Mouse (Mus musculus) left cerebral cortex, adult 11 months (tissue): ENCODE results near the gene Rhoa.
"Not testable (repeated sequence)": the region's sequence is repeated elsewhere in the genome, so short reads cannot be mapped to it uniquely, and the experiment has no call there.

ENCODE experiments used
- DNase-seq: peaks from one replicate; pipeline ENCODE4 v3.0.0; 2022; ENCODE audit warnings: low spot score

Rhoa gene

DNA sequence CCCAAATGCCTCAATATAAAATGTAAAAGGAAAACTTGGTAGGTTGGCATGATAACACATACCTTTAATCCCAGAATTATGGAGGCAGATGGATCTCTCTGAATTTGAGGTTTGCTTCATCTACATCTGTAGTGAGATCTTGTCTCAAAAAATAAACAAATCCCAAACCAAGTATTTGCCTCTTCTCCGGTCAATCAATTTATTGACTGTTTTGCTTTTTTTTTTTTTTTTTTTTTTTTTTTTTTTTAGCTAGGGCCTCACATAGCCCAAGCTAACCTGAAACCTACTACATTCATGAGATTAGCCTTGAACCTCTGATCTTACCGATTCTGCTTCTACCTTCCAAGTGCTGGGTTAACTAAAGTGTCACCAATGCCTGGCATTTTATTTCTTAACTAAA is 16.6 kb upstream of the Rhoa start:
- DNase-seq = no peak

DNA sequence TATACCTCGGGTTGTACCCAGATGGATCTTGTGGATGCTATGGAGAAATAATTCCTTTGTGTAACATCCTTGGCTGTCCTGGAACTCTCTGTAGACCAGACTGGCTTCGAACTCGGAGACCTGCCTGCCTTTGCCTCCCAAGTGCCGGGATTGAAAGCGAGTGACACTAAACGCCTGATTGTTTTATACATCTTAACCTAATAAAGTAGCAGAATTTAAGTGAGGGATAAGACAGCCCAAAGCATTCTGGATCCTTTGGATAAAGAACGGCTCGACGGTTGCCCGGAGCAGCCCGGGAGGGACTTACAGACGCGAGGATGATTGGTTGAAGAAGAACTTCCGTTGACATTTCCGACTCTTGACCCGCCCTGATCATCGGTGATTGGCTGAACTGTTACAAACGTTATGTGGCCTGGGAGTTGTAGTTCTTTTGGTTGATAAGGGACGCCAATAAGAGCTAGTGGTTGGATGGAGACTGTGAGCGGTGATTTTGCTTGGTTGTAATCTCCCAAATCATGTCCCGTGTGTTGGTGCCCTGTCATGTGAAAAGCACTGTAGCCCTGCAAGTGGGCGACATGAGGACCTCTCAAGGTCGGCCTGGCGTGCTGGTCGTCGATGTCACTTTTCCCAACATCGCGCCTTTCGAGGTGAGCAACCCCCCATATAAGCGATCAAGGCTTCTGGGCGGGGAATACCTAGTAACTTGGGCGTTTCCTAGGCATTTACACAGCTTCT is 15.7 kb upstream of the Rhoa start, which contains the start of gene Nicn1:
TSS of gene Nicn1 (plus strand) at position 414 of the 735 bp plus-strand sequence.
- DNase-seq = peak; percentile 94

DNA sequence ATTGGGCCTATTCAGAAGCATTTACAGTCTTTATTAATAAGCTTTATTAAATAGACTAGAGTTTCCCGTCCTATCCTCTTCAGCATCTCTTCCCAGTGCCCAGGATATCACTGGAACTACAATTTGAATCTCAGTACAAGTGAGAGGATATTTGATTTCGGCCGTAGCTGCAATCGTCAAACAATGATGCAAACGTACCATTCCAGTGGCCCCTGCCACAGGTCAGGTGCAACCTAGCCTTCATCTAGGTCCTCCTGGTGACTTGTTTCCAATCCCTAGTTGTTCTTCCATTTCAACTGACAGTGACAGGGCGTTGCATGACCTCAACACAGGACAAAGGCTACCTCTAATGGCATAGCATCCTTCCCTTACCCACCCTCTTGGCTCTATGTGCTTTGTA is 15.2 kb upstream of the Rhoa start:
- no peak for DNase-seq

DNA sequence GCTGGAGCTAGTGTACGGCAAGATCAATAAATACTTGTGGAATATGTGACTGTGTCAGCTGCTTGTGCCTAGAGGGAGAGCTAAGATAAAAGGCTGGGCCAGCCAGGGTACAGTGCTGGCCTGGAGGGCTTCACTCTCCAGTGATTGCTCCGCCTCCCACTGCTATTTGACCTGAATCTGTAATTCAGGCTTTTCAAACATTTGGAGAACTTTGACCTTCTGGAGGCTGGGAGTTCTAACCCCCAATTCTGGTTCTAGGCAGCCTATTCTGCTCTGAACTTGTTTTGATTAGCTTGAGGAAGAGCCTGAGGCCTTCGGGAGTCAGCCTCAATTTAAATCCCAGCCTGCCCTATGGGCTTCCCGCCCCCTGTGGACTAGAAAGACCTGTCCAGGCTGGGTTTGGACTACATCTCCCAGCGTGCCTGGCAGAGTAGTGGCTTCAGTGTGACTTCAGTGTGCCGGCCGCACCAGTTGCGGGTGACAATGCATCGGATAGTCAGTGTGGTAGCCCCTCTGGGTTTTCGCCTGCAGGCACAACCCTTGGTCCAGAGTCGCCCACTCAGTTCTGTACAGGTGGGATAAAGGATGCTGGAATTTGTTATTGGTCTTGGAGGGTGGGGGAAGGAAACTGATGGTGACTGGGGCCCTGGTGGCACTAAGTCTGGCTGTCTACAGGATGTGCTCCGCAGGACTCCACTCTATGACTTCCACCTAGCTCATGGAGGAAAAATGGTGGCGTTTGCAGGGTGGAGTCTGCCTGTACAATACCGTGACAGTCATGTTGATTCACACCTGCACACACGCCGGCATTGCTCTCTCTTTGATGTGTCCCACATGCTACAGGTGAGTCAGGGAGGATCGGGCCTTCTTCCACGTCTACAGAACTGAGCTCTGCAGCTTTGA is 9.2 kb upstream of the Rhoa start, which contains the start of gene Amt:
TSS of gene Amt (plus strand) at position 401 of the 903 bp plus-strand sequence.
- no peak for DNase-seq

DNA sequence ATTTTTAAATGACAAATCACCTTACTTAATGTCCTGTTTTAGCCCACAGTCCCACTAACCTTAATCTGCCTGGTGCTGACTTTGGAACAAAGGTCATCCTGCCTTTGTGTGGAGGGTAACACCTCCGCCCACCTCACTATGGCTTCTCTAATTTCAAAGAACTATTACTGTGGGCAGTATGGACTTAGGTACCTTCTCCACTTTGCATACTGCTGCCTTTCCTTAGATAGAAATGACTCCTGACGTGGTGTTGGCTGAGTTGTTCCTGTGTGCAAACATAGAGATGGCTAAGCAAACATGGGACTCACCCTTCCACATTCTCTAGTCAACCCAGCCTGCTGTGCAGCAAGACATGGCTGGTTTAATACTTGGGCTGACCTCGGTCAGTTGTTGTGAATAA is 4.1 kb upstream of the Rhoa start:
- DNase-seq = no peak

DNA sequence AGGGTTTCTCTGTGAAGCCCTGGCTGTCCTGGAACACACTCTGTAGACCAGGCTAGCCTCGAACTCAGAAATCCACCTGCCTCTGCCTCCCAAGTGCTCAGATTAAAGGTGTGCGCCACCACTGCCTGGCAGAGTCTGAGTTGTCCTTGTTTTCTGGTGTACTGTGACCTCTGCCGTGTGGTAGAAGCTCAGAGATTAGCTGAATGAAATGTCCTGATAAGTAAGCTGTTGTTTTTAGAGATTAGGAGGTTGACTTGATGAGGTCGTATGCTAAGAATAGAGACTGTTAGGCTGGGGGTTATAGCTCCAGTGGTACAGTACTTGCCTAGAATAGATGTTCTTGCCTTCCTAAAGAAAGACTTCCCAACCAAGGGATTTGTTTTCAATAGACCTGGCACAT is 1.2 kb upstream of the Rhoa start:
- no peak for DNase-seq

DNA sequence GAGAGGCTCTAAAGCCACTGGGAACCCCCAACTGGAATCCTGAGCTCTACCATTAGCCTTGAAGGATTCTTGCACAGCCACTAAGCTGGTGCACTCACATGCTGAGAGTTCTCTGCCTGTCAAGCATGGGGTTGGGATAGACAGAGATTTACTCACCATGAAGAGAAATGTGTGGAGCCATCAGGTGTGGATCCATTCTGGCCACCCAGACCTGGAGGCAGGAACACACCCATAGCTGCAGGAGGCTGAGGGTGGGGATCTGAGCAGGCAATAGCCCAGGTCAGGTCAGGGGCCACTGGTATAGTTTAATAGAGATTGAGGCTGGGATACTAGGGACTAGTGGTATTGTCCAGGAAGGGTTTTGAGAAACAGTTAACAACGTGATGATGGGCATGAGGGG is 759 bp upstream of the Rhoa start:
- DNase-seq = no peak

DNA sequence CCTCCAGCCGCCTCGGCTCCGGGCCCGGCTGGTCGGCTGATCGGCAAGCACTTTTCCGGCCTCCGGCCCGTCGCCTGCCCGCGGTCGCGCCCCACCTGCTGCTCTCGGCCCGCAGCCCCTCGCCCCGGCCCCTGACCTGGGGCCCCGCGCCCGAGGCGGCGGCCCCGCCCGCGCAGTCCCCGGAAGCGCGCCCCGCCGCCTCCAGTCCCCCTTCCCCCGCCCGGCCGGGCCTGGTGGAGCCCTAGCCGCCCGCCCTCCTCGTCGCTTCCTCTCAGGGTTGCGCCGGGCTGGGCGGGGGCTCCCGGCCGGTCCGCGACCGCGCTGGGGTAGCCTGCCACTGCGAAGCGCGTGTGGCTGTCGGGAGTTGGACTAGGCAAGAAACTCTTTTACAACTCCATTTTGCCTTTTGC is 647 bp downstream of the Rhoa start:
- DNase-seq = no peak

DNA sequence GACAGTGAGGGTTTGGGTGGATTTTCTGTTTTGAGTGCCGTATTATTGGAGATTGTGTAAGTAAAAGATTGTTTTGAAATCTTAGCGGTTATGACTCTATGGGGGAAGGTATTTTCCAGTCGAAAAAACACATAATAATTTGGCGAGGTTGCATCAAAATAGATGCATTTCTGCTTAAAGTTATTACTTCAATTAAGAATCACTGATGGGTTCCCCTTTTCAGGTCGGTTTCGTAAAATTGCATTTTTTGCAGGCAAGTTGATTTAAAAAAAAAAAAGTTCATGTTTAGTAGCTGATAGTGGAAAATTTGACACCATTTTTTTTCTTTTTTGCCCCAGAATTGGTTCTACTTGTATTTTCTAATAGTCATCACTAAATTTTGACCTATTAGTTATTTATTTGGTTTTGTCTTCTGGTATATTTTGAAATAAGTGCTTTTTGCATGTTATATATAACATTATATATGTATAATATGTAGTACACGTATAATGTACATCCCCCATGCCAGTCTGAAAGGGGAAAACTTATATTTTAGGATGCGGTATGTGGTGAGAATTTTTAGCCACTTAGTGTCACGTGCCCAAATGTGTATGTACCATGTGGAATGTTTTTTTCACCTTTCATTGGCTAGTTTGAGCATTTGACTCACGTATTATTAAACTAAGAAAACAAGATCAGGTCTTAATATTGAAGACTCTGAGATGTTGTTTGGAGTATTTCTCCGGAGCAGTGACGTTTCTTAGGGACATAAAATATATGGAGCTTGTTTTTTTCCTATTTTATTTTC is 1.3 kb downstream of the Rhoa start:
- DNase-seq = no peak

DNA sequence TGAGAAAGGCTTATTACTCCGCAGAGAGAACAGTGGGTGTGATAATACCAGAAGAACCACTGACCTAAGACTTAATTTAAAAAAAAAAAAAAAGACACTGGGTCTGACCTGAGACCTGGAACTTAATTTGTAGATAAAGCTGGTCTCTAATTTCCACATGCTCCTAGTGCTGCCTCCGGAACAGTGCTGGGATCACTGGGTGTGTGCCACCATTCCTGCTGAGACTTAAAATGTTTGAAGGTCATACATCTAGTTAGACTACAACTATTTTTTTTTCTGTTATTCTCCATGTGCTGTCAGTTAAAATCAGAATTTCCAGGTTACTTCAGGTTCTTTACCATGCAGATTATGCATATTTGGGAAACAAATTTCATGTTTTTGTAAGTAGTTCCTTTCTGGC is 2.2 kb downstream of the Rhoa start:
- no peak for DNase-seq

DNA sequence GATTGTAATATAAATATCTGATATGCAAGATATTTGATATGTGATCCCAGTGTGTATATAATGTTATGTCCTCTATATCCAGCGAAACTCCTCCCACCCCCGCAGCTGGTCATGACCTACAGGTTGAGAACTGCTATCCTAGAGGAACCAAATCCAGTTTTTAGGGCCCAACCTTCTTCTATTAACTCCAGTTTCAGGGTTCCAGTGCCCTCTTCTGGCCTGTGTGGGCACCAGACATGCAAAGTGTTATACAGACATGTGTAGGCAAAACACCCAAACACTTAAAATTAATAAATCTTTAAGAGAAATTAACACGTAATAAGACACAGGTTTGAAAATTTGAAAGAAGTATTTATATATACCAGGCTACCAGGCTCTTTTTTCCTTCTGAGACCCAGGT is 11.6 kb downstream of the Rhoa start:
- DNase-seq = no peak

DNA sequence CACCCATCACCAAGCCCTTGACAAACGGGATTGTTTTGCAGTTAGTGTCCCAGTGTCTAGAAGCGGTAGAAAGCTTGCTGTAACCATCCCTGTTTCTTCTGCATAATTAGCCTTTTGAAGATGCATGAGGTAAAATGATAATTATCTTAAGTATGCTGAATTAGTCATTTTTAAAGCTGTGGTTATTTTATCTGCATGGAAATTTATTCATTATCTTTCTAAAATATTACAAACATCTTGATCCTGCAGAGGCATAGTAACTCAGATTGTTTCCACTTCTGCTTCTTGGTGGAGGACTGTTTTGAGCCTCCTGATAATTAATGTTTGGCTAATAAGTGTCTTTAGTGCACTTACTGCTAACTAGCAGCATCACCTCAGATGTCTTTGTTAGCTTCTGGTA is 12.5 kb downstream of the Rhoa start:
- no peak for DNase-seq

DNA sequence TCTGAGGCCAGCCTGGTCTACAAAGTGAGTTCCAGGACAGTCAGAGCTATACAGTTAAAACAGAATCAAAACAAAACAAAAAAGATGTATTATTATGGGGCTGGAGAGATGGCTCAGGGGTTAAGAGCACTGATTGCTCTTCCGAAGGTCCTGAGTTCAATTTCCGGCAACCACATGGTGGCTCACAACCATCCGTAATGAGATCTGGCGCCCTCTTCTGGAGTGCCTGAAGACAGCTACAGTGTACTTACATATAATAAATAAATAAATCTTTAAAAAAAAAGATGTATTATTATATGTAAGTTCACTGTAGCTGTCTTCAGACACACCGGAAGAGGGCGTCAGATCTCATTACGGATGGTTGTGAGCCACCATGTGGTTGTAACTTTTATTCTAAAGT is 16.1 kb downstream of the Rhoa start:
- DNase-seq = not testable (repeated sequence)

DNA sequence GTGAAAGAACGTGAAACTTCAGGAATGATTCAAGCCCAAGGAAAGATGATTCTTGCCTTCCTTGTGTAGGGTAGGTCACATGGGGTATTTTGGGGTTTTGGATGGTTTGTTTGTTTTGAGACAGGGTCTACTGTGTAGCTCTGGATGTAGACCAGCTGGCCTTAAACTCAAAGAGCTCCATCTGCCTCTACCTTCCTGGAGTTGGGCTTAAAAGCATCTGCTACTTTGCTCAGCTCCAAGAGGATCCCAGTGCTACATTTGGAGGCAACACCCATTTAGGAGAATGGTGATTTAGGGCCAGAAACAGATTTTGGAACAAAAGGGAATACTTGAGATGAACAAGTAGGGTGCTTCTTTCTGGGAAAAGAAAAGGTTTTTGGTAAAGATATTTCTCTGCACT is 18.9 kb downstream of the Rhoa start:
- DNase-seq = no peak

DNA sequence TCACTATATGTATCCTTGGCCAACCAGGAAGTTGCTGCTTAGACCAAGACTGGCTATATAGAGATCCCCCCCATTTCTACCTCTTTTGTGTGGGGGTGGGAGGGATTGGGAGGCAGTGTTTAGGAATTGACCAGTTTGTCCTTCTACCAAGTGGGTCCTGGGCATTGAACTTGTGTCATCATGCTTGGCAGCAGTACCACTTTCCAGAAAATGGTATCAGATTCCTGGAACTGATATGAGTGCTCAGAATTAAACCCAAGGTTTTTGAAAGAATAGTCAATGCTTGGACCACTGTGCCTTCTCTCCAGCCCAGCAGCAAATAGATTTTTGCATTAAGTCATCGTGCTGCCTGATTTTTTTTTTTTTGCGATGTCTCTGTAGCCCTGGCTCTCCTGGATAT is 19.9 kb downstream of the Rhoa start:
- DNase-seq = no peak

DNA sequence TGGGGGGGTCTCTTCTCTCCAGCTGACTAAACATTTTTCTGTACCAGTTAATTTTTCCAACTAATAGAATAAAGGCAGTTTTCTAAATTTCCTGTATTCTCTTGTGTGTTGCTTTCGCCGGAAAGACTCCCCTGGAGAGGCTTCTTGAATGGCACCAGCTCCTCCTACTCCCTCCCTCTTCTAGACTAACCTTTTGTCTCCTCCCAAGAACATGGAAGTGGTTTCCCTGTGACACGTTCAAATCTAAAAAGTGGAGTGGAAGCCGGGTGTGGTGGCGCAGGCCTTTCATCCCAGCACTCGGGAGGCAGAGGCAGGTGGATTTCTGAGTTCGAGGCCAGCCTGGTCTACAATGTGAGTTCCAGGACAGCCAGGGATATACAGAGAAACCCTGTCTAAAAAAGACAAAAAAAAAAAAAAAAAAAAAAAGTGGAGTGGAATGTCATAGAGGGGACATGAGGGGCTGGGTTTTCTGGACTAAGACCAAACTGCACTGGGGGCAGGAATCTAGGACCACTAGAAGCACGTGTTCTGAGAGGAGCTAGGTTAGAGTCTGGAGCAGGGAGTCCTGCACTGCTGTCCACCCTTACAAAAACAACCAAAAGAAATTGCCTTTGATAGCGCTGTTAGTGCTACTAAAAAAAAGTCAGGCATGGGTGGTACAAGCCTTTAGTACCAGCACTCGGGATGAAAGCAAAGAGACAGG is 32.1 kb downstream of the Rhoa start:
- DNase-seq = no peak

DNA sequence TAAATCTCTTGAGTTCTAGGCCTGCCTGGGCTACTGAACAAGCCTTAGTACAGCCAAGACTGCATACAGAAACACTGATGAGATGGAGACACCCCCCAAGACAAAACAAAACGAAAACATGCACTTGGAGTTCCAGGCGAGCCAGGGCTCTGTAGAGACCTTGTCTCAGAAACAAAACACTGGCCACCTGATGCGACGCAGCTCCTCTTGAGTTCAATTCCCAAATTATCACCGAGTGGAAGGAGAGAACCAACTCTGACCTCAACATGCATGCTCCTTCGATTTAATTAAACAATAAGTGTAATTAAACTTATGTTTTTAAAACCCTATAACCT is 32.6 kb downstream of the Rhoa start:
- no peak for DNase-seq

DNA sequence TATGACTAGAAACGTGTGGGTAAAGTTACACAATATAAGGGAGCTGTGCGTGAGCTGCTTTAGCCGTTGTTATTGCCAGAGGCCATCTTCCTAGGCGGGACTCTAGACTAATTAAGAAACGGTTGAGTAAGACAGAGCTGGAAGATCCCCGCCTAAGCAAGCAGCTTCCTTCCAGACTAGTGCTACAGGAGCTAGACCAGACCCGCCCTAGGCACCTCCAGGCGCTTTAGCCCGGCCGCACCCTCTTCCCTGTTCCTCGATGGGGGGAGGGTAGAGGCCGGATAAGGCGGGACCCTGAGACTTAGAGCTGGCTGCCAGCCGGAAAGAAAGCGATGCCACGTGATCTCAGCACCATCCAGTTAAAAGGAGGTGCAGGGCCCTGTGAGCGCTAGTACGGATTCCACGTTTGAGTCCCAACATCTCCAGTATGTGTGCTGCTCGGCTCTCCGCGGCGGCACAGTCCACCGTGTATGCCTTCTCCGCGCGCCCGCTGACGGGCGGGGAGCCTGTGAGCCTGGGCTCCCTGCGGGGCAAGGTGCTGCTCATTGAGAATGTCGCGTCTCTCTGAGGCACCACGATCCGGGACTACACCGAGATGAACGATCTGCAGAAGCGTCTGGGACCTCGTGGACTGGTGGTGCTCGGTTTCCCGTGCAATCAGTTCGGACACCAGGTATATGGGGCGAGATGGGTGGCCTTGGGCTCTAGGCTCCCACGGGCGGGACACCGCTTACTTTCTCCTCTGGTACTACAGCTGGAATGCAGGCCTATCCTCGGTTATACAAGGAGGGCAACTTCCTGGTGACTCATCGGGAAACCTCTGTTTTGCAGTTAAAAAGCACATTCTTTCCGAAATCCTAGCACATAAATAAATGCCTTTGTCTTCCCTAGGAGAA is 33.2 kb downstream of the Rhoa start, which contains the start of gene Gpx1:
TSS of gene Gpx1 (plus strand) at position 18 of the 896 bp plus-strand sequence.
- peak; percentile 83 for DNase-seq

DNA sequence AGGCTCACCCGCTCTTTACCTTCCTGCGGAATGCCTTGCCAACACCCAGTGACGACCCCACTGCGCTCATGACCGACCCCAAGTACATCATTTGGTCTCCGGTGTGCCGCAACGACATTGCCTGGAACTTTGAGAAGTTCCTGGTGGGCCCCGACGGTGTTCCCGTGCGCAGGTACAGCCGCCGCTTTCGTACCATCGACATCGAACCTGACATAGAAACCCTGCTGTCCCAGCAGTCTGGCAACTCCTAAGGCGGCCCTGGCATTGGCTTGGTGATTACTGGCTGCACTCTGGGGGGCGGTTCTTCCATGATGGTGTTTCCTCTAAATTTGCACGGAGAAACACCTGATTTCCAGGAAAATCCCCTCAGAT is 33.9 kb downstream of the Rhoa start:
- DNase-seq = no peak

DNA sequence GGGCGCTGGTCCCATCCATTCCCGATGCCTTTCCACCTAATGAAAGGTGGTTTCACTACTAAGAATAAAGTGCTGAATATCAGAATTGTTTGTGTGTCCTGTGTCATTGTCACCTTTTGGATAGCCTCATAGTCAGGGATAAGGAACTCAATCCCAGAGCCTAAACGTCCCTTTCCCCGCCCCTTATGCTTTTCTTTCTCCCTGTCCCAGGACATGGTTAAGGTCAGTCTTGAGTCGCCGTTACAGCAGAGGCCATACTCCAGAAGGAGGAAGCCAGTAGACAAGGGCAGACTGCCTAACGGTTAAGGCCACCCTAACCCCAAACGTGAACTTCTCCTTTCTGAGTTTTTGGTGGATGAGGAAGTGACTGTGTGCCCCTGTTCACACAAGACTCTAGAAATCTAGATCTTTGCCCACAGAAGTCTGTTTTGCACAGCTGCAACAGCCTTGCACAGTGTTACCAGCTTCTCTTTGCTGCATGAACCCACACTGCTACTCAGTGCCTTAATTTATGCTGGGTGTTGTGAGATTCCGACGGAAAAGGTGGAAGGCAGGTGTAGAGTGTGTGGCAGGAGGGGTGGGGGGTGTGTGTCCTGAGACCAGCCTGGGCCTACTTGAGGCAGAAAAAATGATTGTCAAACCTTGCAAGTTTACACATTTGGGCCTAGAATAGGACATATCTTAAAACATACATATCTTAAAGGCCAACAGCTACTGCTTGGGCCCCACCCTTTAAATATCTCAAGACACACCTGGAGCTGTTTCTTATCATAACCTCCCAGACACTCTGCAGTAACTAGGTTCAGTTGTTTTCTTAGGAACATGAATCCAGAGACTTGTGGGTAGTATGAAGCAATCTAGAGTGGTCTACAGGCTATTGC is 34.6 kb downstream of the Rhoa start:
- no peak for DNase-seq
